Mouse (Mus musculus) heart, postnatal 0 days (tissue): ENCODE data around the gene Smo.
"Not testable (repeated sequence)": the region's sequence is repeated elsewhere in the genome, so short reads cannot be mapped to it uniquely, and the experiment has no call there.

ENCODE experiments used
- CTCF ChIP-seq: IDR thresholded peaks from 2 replicates; pipeline ENCODE4 v1.5.1; 2016; ENCODE audit warnings: antibody characterized with exemption, control low read depth, low read depth
- EP300 ChIP-seq: IDR thresholded peaks from 2 replicates; pipeline ENCODE4 v1.6.1; 2016; ENCODE audit warnings: antibody characterized with exemption, low read depth

DNA sequence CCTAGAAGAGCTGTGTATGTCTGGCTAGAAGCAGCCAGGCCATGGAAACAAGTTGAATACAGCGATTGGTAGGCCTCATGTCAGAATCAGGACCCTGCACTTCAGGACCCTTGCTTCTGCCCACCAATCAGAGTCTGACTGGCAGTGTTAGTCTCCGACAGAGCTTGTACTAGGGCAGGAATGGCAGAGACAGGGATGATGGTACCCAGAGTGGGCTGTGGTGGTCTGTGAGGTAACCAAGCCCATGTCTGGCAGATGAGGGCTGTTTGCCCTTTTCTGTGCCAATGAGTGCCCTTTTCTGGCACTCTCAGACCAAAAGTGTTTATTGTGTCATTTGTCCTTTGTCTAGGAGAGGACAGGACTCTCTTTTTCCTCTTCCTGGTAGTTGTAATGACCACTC lies 25.1 kb downstream of the Smo start:
- not testable (repeated sequence) for TF ChIP-seq CTCF, EP300
